Mouse (Mus musculus) cortical plate, adult 2 months (tissue): ENCODE results near the gene Gm36028. TPM values are rescaled to one million over a fixed set of nuclear protein-coding genes. Genes with fewer than 3 reads are reported as not detected.

ENCODE experiments used
- H3K27ac ChIP-seq: fragments of 200-500 bp; 2 replicates; pipeline ENCODE4 v1.5.1; 2012; ENCODE audit warnings: low read length, control low read depth, inconsistent platforms; ENCODE audit not compliant: insufficient read depth
- H3K4me1 ChIP-seq: fragments of 200-500 bp; 2 replicates; pipeline ENCODE4 v1.6.1; 2011; ENCODE audit warnings: low read length; ENCODE audit not compliant: control insufficient read depth, insufficient read depth
- H3K4me3 ChIP-seq: fragments of 200-500 bp; 2 replicates; pipeline ENCODE4 v1.5.1; 2011; ENCODE audit warnings: mild to moderate bottlenecking, low read length, control low read depth; ENCODE audit not compliant: insufficient read depth
- CTCF ChIP-seq: fragments of 200-500 bp; IDR thresholded peaks from 2 replicates; pipeline ENCODE4 v1.5.1; 2011; ENCODE audit warnings: mild to moderate bottlenecking, control low read depth, low read length; ENCODE audit not compliant: insufficient read depth; ENCODE audit errors: extremely low read depth
- POLR2A ChIP-seq: fragments of 200-500 bp; IDR thresholded peaks from 2 replicates; pipeline ENCODE4 v1.6.1; 2011; ENCODE audit warnings: mild to moderate bottlenecking, low read length, control low read depth; ENCODE audit not compliant: insufficient read depth; ENCODE audit errors: extremely low read depth
- polyA plus RNA-seq: library from polyadenylated mRNA; depleted of rRNA; stranded (reverse); fragments of >200 nt; gene quantifications from 2 replicates; pipeline ENCODE4 v1.2.3, GENCODE M21; 2012

Gm36028 gene
- polyA plus RNA-seq, 1 experiment: 0.54 TPM

DNA sequence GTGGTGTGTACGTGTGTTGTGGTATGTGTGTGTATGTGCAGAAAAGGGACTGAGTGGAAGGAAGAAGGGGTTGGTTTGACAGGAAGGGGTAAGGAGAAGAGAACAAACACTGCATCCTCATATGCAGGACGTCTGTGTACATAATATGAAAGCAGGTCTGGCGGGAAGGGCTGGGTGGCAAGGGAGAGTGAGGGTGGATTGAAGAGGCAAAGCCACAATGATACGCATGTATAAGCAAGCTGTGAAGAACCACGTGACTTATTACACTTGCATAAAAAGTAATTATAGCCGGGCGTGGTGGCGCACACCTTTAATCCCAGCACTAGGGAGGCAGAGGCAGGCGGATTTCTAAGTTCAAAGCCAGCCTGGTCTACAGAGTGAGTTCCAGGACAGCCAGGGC lies 4.9 kb upstream of the Gm36028 start:
- no peak overlapping the region for H3K4me3 ChIP-seq
- no peak overlapping the region for H3K27ac ChIP-seq
- peaks cover 7% of the 10 kb centered on the region; the same call in 1 of the 2 replicates for H3K4me1 ChIP-seq
- TF ChIP-seq POLR2A (no peak), CTCF (no peak)

DNA sequence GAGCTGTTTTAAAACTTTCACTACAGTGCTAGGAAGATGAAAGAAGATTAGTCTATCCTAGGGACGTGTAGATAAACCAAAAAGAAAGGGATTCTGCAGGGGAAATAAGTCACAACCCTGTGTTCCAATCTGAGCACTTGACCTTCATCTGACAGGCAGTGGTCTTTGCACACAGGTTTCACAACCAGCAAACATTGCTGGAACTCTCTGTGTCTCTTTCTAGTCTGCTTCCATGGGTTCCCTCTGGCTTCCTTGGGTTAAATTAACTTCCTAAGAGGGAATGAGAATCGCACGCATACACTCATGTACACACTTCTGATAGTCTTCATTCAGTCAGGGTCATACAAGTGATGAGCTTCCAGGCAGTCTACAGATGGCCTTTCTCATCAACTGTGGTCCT lies 2.9 kb upstream of the Gm36028 start:
- no peak overlapping the region for H3K27ac ChIP-seq

DNA sequence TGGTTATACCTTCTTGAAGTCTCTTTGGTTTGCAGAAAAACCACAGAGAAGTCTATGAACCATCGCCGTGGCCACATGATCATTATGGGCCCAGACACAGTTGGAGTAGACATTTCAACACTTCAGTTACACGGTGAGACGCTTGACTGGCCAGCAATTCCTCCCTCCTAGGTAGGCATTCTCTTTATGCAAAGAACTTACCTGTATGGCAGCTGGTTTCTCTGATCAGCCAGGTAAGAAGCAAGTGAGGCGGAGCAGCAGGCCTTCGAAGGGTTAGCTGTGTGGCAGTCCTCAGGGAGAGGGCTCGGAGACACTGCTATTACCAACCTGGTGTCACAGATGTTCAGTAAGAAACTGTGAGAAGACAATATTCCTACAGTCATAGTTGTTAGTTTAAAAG lies 733 bp downstream of the Gm36028 start:
- Histone ChIP-seq H3K27ac (no peak overlapping the region), H3K4me3 (no peak overlapping the region), H3K4me1 (no peaks in the 10 kb centered on the region)
- TF ChIP-seq CTCF (no peak), POLR2A (no peak)

More for the DNA sequence above, 2.9 kb upstream of the Gm36028 start:
- H3K4me1 ChIP-seq: peaks cover 4% of the 10 kb centered on the region; the same call in 1 of the 2 replicates
- no peak overlapping the region for H3K4me3 ChIP-seq
- TF ChIP-seq POLR2A (no peak), CTCF (no peak)

DNA sequence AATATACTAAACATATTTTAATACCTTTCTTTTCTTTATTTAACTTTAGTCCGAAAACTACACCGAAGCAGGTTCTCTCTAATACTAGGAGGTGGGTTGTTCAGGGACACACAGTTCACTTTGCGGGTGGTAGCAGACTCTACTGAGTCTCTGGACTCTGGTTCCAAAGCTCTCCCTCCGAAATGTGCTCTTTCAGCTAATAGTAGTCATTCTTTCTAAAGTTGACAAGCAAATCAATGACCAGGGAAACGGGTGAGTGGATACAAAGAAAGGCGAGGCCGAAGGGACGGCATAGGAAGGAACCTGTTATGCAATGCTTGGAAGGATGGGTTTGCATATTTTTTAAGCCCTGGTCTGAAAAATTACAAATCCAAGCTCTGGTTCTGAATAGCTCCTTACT lies 3.5 kb downstream of the Gm36028 start:
- Histone ChIP-seq H3K4me3 (no peak overlapping the region), H3K4me1 (no peaks in the 10 kb centered on the region), H3K27ac (no peak overlapping the region)
- no peak for TF ChIP-seq CTCF

DNA sequence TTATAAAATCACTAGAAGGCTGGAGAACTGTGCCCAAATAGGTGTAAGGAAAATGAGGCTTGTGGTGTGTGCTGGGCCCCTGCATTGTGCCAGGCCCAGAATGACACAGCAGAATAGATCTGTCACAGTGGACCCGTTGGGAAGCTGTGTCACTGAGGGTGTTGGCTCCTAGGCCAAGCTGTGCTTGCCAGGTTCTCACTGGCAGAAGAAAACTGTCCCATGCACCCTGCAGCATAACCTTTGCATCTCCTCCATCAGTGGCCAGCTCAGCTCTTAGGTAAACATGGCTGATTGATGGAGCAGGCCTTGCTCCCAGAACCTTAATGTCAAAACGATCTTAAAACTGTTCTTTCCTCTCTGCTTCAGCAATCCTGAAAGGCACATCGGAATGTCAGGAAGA lies 4.6 kb downstream of the Gm36028 start:
- Histone ChIP-seq H3K27ac (no peak overlapping the region), H3K4me3 (no peak overlapping the region), H3K4me1 (no peaks in the 10 kb centered on the region)
- TF ChIP-seq CTCF: no peak
- TF ChIP-seq POLR2A: no peak

DNA sequence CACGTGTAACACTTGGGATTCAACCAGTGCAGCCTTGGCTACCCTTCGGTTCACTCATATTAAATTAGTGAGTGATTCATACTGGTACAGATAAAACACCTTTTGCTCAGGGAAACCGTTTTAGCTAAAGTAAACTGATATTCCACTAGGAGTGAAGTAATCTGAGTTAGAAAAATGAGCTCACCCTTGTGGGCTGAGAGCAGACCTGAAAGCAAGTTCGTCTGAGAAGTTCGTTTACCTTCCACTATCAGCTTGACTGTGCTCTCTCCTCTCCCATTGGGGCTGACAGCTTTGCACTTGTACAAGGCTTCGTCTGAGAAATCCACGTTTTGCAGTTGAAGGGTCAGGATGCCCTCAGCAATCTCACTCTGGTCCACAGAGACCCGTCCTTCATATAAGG lies 5.4 kb downstream of the Gm36028 start:
- no peak overlapping the region for H3K4me3 ChIP-seq
- no peak for TF ChIP-seq CTCF
- no peak for TF ChIP-seq POLR2A
- no peaks in the 10 kb centered on the region for H3K4me1 ChIP-seq
- no peak overlapping the region for H3K27ac ChIP-seq

DNA sequence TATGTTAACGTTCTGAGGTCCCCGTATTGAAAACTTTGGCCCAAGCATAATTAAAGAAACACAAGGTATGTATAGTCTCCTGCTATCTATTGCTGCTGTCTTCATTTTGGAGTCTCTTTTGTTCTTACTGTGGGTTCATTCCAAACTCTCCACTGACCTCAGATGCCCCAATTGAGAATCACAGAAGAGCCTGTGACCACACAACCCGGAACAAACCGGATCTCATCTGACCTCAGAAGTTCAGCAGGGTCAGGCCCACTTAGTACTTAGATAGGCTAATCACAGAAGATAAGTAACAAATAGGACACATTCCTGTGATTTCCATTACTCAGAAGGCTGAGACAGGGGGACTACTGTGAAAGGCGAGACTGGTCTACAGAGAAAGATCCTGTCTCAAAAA lies 6.4 kb downstream of the Gm36028 start:
- TF ChIP-seq CTCF: no peak
- Histone ChIP-seq H3K4me1 (no peaks in the 10 kb centered on the region), H3K27ac (no peak overlapping the region), H3K4me3 (no peak overlapping the region)

DNA sequence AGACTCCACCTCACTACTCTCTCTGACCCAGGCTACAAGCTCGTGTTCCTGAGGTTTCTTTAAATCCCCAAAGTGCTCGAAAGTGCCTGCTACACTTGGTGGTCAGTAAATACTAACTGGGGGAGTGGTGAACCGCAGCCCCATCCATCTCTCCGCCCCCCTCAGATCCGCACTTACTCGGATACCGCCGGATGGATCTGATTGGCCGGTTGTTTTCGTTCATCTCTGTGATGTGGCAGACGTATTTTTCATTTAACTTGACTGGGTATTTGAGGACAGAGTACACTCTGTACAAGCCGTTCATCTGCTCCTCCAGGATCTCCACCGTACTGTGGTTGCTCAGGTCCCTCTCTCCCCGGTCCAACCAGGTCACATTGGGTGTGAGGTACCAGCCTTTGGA lies 6.9 kb downstream of the Gm36028 start:
- H3K4me1 ChIP-seq: no peaks in the 10 kb centered on the region
- H3K4me3 ChIP-seq: no peak overlapping the region
- TF ChIP-seq POLR2A (no peak), CTCF (no peak)
- no peak overlapping the region for H3K27ac ChIP-seq

DNA sequence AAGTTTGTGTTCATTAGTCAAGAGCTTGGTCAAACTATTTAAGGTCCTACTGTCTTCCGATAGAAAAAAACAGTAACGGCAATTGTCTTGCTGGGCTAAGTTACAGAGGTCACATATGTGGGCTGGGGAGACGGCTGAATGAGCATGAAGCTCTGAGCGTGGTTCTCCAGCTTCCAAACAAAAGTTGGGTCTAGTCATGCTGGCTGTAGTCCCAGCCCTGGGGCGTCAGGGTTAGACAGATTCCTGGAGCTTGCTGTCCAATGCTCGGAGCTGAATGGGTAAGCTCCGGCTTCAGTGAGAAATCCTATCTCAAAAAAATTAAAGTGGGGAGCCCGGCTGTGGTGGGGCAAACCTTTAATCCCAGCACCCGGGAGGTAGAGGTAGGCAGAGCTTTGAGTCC lies 7.7 kb downstream of the Gm36028 start:
- Histone ChIP-seq H3K4me1 (no peaks in the 10 kb centered on the region), H3K4me3 (no peak overlapping the region), H3K27ac (no peak overlapping the region)
- TF ChIP-seq CTCF: no peak
- no peak for TF ChIP-seq POLR2A

DNA sequence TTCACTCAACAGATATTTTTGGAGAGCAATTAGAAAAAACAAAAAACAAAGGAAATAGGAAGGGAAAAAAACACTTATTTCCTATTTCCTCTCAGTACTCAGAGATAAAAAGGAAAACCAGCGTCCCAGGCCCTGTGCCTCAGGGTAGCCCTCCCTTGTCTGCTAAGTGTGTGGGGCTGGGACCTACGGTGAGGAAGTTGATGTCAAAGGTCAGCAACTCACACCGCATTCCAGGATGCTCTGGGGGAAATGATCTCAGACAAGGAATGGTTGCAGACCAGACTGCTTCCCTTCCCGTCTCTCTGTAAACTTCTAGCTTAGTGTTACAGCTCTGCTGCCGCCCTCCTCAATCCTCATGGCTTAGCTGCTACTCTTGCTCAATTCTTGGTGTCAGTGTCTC lies 9.6 kb downstream of the Gm36028 start:
- no peak overlapping the region for H3K4me3 ChIP-seq
- H3K27ac ChIP-seq: no peak overlapping the region
- TF ChIP-seq CTCF (no peak), POLR2A (no peak)

DNA sequence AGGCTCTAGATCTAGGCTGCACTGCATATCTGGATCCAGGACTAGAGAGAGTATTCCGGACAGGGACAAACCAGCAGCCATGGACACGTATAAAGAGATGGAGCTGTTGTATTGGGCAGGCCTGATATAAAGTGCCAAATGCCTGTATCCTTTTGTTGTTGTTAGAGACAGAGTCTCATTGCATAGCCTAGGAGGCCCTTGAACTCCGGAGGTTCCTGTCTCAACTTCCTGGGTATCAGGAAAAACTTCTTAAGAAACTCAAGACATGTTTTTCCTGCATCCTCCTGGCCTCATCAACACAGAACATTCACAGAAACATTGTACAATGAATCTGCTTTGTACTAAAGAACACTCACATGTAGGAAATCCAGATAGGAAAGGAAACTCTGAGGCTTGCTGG lies 13.9 kb downstream of the Gm36028 start:
- TF ChIP-seq POLR2A (no peak), CTCF (no peak)
- no peaks in the 10 kb centered on the region for H3K4me1 ChIP-seq
- H3K4me3 ChIP-seq: no peak overlapping the region
- H3K27ac ChIP-seq: no peak overlapping the region

More for the DNA sequence above, 9.6 kb downstream of the Gm36028 start:
- H3K4me1 ChIP-seq: no peaks in the 10 kb centered on the region
